Mouse (Mus musculus) heart, adult 18-20 months (tissue): ENCODE data around the gene Eno1. TPM values are rescaled to one million over a fixed set of nuclear protein-coding genes. Genes with fewer than 3 reads are reported as not detected.
A peak's percentile ranks its signal among the peaks of the same experiment; 100 is the strongest.

Experiments
- DNase-seq, 2 experiments: peaks; one replicate each; pipeline ENCODE4 v3.0.0; 2021 to 2022; ENCODE audit warnings: mixed read lengths in 1 of 2
- long read RNA-seq, 2 experiments: library from polyadenylated mRNA; stranded (forward); transcript quantifications; one replicate each; pipeline ENCODE4 v2.0.0; 2021
- total RNA-seq, 2 experiments: library from RNA; stranded (reverse); gene quantifications; 2 replicates each; pipeline ENCODE4 v1.2.3; 2021

The Eno1 gene
- 100 to 1,000 TPM; 118 to 148 TPM for total RNA-seq
- long read RNA-seq, experiment 1, transcript Eno1-202 (12 exons, 2,027 nt) = major isoform, 30 of 137 reads
- long read RNA-seq, experiment 1, partial matches to known transcripts = 4 of 137 reads
- long read RNA-seq, experiment 1, other reads (novel, unspliced or antisense) = 102 of 137 reads
- long read RNA-seq, experiment 2, transcript Eno1-202 (12 exons, 2,027 nt) = major isoform, 55 of 122 reads
- long read RNA-seq, experiment 2, partial matches to known transcripts = 4 of 122 reads
- long read RNA-seq, experiment 2, other reads (novel, unspliced or antisense) = 63 of 122 reads

DNA sequence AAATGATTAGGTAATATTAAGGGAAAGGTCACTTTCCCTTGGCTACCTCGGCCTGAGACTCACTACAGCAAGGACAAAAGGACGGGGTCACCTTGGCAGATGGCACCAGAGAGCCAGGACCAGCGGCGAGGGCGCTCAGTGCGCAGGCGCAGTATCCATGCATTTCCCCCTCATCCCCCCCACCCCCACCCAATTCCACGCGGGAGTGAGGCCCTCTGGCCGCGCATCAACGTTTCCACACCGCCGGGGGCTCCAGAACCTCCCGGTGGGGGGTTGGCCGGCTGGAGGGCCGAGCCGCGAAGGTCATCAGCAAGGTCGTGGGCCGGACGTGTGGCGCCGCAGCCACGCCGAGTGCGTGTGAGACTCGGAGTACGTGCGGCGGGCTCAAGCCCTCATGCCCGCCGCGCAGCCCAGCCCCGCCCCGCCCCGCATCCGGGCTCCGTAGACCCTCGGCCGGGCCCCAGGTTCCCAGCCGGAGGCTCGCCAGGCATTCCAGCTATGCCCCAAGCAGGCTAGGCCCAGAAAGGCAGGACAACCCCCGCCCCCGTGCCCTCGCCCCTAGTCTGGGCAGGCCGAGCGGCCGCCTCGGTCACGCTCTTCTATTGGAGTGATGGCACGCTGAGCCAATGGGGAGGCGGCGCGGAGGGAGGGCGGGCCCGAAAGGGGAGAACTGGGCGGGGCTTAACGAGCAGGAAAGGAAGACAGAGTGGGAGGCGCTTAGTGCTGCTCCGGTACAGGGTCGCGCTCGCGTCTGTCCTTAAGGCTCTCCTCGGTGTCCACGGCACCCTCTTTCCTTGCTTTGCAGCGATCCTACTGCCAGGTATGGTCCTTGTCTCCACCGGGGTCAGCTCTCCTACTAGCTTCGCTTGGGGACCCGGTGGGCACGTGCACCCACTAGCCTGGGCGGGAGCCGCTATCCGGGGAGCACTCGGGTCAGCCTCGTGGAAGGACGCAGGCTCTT, at the start of gene Eno1:
Gene Eno1, plus strand, starts transcription at position 201 of the 961 bp plus-strand sequence.
- DNase-seq = peak; percentile 96 to 99

DNA sequence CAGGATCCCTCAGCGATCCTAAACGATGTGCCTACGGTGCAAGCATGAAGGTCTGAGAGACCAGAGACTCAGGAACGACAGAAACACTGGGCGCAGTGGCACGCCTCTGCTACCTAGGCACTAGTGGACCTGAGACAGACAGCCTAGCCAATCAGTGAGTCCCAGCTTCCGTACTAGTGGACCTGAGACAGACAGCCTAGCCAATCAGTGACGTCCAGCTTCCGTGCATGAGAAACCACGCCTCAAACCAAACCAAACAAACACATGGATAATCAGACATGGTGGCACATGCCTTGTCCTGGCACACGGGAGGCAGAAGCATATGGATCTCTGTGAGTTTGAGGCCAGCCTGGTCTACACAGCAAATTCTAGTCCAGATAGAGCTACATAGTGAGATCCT, 48.3 kb upstream of the Eno1 start:
- no peak for DNase-seq

DNA sequence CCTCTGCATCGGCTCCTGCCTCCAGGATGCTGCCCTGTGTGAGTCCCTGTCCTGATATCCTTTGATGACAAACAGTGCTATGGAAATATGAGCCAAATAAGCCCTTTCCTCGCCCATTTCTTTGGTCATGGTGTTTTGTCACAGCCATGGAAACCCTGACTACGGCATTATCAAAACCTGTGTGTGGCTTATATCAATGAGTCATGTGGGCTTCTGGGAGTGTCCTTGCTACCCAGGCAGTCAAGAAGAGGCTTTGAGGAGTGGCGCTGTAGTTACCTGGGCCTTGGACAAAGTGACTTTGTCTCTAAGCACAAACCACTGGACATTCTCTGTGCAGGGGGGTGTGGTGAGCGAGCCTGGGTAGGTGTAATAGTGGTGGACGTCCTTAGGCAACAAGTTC, 44.3 kb upstream of the Eno1 start:
- DNase-seq = no peak

DNA sequence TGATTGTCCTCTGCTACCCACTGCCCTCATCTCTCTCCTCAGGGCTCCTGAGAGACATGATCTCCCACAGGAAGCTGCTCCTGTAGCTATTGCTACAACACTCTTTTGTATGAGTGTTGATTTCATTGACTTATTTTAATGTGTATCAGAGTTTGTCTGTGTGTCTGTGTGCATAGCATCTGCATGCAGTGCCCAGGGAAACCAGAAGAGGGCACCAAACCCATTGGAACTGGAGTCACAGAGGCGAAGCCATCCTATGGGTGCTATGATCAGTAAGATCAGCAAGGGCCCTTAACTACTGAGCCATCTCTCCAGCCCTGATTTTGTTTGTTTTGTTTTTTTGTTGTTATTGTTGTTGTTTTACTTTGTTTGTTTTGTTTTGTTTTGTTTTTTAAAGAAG, 42.6 kb upstream of the Eno1 start:
- DNase-seq = peak in 1 of 2 experiments; percentile 55

DNA sequence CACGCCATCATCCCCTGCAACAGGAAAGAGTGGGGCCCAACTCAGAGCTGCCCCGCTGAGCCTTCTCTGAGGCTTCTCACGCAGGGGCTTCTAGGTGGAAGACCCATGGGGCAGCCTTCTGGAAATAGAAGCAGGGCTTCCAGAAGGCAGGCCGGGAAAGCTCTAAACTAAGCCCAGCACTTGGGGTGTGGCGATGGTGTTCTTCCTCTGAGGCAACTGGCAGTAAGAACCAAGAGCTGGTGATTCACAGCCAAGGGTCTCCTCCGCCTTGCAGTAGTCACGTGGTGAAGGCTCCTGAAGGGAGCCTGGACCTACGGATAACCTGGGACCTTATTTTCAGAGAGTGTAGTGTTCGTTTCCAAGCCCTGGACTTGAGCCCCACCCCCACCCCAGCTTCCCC, 38.3 kb upstream of the Eno1 start:
- DNase-seq = no peak

DNA sequence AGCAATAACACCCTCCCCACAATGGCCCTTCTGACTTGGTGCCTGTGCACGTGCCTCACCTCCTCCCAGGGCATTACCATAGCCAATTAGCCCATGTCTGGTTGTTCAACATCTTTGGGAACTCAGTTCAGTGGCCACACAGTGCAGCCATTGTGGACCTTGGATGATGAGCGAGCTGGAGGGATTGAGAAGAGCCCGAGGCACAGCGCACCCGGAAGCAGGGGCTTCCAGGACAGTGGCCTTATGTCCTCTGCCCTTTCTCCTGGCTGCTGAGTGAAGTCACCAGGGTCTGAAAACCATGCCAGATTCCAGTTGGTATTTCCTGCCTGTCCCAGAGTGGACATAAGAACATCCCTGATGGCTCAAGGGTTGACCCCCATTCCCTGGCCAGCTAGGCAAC, 35.3 kb upstream of the Eno1 start, which contains the start of gene Car6:
Gene Car6, minus strand, starts transcription at position 101 of the 400 bp plus-strand sequence.
- no peak for DNase-seq

DNA sequence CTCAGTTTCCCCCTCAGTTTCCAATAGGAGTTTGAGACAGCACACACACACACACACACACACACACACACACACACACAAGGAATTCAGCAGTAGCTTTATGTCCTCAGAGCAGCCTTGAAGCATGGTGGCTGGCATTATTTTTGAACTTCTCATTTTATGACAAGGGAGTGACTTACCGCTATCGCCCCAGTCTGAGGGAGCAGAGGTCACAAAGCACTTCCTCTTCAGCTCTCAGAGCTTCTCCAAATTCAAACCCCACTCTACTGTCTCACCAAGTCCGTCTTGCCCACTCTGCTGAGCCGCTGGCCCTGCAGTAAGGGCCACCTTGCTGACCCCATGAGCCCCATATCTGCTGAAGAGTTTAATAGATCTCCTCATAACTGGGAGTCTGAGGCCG, 33.8 kb upstream of the Eno1 start:
- peak in 1 of 2 experiments; percentile 34 for DNase-seq

DNA sequence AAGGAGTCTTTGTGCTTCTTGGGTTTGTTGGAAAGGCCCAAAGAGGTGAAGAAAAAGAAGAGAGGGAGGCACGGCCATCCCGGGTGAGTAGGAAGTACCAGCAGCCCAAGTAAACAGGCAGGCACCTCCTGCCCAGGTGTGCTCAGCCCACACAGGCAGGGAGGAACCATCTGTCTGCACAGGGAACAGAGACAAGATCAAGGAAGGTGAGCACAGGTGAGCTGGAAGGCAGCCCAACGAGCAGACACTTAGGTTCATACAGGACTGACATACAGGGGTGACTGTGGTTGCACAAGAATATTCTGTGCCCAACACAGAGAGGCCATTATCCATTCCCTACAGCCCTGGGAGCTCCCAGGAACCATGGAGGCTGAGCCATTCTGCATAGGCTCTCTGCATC, 31.6 kb upstream of the Eno1 start:
- DNase-seq = no peak

DNA sequence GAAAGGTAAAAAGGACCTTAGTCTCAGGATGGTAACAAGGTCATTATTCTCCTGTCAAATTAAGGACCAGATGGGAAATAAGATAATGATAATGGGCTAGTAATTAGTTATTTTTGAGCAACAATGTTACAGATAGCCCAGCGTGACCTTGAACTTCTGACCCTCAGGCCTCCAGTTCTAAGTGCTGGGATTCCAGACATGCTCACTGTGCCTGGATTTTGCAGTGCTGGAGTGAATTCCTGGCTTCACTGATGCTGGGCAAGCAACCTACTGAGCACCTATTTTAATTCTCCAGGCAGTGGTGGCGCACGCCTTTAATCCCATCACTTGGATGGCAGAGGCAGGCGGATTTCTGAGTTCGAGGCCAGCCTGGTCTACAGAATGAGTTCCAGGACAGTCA, 26.8 kb upstream of the Eno1 start:
- no peak for DNase-seq

DNA sequence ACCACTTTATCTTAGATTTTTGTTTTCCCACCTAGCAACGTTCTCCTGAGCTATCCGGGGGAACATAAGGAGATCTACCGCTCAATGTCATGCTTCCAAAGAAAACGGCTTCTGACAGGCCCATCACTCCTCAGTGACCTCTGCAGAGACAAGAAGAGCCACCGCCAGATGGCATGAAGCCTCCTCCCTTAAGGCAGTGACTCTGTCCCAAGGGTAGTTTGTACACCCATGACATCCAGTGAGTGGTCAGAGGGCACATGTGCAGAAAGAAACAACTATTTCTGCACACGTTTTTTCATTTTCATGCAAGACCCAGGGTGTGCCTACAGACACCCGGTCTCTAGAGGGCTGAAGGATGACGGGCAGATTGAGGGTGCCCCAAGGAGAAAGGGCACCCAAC, 26.2 kb upstream of the Eno1 start:
- no peak for DNase-seq

DNA sequence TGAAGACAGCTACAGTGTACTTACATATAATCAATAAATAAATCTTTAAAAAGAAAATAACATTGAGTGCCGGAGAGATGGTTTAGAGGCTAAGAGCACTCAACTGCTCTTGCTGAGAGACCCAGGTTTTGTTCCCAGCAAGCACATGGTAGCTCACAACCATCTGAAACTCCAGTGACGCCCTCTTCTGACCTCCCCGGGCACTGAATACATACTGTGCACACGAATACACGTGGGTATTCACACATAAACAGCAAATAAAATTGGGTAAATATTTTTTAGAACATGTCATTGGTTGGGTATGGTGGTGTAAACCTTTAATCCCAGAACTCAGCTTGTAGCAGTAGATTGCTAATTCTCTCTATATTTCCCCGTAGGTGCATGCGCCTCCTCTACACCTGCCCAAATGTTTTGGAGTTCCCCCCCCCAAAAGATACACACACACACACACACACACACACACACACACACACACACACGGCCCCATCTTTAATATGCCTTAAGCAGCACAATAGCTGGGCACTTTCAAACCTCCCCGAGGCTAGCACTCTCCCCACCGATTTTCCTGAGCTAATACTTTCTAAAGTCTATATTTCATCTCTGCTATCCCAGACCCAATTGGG, 24.5 kb upstream of the Eno1 start:
- DNase-seq = no peak

DNA sequence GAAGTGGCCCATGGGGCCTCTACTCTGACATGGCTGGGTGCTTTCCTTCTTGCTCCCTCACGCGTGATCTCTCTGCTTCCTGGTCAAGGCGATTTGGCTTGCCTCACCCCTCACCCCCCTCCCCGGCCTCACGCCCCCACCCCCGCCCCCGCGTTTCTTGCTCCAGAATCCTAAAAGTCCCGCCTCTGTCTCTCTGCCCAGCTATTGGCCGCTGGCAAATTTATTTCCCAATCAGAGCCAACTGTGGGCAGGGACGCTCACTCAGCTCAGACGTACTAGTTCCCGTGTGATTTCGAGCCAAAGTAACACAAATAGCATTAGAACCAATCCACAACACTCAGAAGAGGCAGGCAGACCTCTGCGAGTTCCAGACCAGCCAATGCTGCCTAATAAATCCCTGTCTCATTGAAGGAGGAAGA, 24.0 kb upstream of the Eno1 start:
- peak; percentile 44 to 49 for DNase-seq

DNA sequence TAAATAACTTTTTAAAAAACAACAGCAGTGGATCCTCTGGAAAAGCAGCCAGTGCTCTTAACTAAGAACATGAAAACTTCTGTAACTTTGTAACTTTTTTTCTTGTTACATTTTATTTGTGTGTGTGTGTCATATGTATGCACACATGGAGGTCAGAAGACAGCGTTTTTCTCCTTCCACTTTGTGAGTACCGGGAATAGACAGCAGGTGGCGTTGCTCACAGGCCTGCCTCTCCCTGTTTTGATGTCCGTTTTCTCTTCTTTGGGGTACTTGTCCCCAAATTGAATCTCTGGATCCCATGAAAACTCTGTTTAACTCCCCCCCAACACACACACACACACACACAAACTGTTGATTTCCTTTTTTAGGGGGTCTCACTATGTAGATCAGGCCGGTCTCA, 22.6 kb upstream of the Eno1 start:
- no peak for DNase-seq

DNA sequence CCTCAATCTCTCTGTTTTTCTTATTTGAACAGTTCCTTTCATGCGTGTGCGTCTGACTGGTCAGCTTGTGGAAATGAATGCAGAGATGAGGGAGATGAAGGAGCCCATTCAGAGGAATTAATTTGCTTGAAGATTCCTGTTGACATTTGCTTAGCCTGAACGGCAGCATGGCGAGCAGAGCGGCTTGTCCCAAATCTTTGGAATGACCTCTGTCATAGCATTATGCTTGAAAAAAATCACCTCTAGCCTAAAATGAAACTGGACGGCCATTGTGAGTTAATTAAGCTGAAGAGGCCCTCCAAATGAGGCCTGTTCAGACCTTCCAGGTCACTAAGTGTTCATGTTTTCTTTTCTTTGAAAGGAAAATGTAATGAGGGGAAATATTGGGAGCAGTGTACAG, 20.1 kb upstream of the Eno1 start:
- DNase-seq = no peak

DNA sequence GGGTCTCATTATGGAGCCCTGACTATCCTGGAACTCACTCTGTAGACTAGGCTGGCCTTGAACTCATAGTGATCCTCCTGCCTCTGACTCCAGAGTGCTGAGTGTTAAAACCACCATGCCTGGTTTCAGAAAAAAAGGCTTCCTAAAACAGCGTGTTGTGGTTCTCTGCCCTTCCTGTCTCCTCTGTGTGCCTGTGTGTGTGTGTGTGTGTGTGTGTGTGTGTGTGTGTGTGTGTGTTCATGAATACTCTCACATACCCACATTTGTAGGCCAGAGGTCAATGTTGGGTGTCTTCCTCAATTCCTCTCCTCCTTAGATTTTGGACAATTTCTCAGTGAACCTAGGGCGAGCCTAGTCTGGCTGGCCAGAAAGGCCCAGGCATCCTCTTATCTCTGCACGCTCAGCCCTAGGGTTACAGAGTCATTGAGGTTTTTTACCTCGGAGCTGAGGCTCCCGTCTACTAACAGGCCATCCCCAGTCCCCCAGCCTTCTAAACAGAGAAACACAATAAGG, 19.4 kb upstream of the Eno1 start:
- DNase-seq = no peak

DNA sequence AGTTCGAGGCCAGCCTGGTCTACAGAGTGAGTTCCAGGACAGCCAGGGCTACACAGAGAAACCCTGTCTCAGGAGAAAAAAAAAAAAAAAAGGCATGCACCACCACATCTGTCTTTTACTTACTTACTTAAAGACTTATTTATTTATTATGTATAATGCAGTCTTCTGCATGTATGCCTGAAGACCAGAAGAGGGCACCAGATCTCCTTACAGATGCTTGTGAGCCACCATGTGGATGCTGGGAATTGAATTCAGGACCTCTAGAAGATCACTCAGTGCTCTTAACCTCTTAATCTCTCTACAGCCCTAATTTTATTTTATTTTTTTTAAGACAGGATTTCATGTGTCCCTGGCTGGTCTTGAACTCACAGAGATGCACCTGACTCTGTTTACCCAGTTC, 18.6 kb upstream of the Eno1 start:
- no peak for DNase-seq

DNA sequence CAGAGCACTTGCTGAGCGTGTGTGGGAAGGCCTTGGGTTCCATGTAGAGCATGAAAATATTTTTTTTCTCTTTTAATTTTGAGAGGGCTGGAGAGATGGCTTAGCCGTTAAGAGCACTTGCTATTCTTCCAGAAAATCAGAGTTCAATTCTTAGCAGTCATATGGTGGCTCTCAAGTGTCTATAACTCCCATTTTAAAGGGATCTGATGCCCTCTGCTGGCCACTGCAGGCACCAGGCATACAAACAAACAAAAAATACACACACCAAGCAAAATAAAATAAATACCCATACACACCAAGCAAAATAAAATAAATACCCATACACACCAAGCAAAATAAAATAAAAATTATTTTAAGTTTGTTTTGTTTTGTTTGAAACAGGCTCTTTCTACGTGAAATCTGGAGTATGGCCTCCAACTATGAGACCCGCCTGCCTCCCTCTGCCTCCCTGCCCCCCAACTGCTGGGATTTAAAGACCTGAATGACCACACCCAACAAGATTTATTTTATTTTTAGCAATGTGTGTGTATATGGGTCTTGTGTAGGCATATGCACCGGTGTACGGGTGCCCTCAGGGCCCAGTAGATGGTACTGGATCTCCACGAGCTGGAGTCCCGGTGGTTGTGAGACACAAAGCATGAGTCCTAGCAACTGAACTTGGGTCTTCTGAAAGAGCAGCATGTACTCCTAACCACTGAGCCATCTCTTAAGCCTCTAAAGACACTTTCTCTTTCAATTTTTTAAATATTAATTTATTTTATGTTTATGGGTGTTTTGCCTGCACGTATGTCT, 16.8 kb upstream of the Eno1 start:
- peak; percentile 39 to 77 for DNase-seq

DNA sequence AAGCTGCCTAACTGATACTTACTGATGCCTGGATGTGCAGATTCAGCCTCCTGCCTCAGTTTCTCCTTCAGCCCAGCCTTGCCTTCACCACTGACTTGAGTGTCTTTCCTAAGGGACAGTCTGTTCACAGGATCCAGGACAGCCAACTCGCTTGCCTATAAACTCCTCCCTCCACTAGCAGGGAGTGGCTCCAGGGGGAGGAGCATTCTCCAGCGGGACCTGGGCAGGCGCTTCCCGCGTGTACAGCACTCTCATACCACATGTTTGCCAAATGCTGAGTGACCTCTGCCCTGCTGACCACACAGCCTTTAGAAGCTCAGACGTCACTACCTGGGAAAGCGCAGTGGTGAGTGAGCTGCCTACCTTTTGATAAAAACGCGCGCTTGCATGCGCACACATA, 15.9 kb upstream of the Eno1 start:
- peak in 1 of 2 experiments; percentile 50 for DNase-seq

DNA sequence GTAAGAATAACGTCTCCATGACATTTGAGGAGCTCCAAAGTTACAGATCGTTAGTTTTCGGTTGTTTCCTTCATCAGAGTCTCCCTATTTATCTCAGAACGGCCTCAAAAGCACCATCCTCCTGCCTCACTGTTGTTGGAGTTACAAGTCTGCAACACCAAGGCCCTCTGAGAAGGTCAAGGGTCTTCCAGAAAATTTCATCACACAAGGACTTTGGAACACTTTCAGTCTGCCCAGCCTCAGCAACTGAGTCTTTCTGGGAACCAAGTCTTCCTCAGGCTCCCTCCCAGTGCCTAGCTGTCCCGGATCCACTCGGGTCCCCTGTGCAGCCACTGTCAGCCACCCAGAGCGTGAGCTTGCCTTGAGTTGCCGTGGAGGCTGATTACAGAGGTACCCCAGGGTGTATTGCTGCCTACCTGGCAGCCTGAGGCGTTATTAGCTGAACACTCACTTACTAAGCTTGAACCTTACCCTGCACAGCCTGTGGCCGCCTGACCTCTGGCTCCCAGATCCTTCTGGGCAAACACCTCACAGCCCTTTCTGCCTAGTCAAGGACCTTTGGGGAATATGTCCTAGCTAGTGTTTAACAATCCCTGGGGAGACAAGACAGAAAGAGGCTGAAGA, 15.4 kb upstream of the Eno1 start:
- no peak for DNase-seq

DNA sequence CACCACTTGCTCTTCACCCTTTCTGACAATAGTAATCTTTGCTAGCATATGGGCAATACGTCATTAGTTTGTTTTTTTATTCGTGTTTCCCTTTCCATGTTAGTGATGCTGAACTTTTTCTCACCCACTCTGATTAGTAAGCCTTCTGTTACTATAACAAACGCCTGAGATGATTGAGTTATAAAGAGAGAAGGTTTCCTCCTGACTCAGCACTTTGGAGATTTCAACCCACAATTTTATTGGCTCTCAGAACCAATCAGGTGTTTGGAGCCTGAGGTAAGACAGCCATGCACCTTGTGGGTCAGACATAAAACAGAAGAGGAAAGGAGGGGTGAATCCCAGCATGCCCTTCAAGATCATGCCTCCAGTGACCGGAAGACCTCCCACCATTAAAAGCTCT, 12.7 kb upstream of the Eno1 start:
- no peak for DNase-seq

DNA sequence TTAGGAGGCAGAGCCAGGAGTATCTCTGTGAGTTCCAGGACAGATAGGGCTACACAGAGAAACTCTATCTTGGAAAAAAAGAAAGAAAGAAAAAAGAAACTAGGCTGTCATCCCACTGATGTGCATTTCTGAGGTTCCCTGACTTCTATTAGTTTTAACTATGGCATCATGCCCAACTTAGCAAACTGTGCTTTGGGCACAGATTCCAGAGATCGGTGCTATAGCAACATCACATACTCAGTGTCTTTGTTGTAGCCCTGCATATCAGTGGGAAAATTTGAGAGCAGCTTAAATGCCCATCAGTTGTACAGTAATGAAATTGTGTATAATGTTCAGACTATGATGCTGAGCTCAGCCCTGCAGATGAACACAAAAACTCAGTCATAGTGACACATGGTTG, 10.8 kb upstream of the Eno1 start:
- no peak for DNase-seq
